Mouse (Mus musculus) liver, embryonic 14.5 days (tissue): Measurements from ENCODE around the gene 4833423E24Rik.

Experiments used
- CTCF ChIP-seq: IDR thresholded peaks from 2 replicates; pipeline ENCODE4 v1.5.1; 2016; ENCODE audit warnings: antibody characterized with exemption, low read depth, control low read depth
- EP300 ChIP-seq: IDR thresholded peaks from 2 replicates; pipeline ENCODE4 v1.6.1; 2016; ENCODE audit warnings: antibody characterized with exemption, low read depth

- TF ChIP-seq CTCF (no peak), EP300 (no peak)
These were observed 15.1 kb upstream of the 4833423E24Rik start for GRCm38 (mm10) chr2:85533934-85534333.
